Mouse (Mus musculus) midbrain, embryonic 16.5 days (tissue): ENCODE results near the gene Cish. TPM values are rescaled to one million over a fixed set of nuclear protein-coding genes. Genes with fewer than 3 reads are reported as not detected.

Source experiments
- ATAC-seq: fragments of 200-750 bp; cut with Nextera tagmentation; 2 replicates; pipeline ENCODE4 v1.8.0; 2017; ENCODE audit warnings: moderate TSS enrichment
- H3K27ac ChIP-seq: fragments of 300-500 bp; sonication (generic); 2 replicates; pipeline ENCODE4 v1.5.1; 2014; ENCODE audit warnings: mild to moderate bottlenecking, low read length, mixed read lengths
- H3K27me3 ChIP-seq: fragments of 300-500 bp; sonication (generic); 2 replicates; pipeline ENCODE4 v1.6.1; 2014; ENCODE audit warnings: low read depth, low read length, mixed read lengths; ENCODE audit not compliant: control insufficient read depth, insufficient read depth
- H3K36me3 ChIP-seq: fragments of 300-500 bp; sonication (generic); 2 replicates; pipeline ENCODE4 v1.6.1; 2014; ENCODE audit warnings: mild to moderate bottlenecking, low read length, moderate library complexity, mixed read lengths; ENCODE audit not compliant: control insufficient read depth, insufficient read depth
- H3K4me1 ChIP-seq: fragments of 300-500 bp; sonication (generic); 2 replicates; pipeline ENCODE4 v1.6.1; 2014; ENCODE audit warnings: mild to moderate bottlenecking, low read length, mixed read lengths; ENCODE audit not compliant: control insufficient read depth, insufficient read depth
- H3K4me2 ChIP-seq: fragments of 300-500 bp; sonication (generic); 2 replicates; pipeline ENCODE4 v1.6.1; 2014; ENCODE audit warnings: mild to moderate bottlenecking, low read length, mixed read lengths
- H3K4me3 ChIP-seq: fragments of 300-500 bp; sonication (generic); 2 replicates; pipeline ENCODE4 v1.5.1; 2014; ENCODE audit warnings: low read depth, mild to moderate bottlenecking, low read length, moderate library complexity, mixed read lengths
- H3K9ac ChIP-seq: fragments of 300-500 bp; sonication (generic); 2 replicates; pipeline ENCODE4 v1.6.1; 2014; ENCODE audit warnings: low read depth, low read length, mixed read lengths
- H3K9me3 ChIP-seq: fragments of 300-500 bp; sonication (generic); replicated peaks from 2 replicates; pipeline ENCODE4 v1.6.1; 2014; ENCODE audit warnings: mild to moderate bottlenecking, low read length, mixed read lengths; ENCODE audit not compliant: control insufficient read depth, poor library complexity, severe bottlenecking
- WGBS: fragments of 180-500 bp; shearing (Covaris S2); extraction: QIAGEN DNeasy Blood & Tissue Kit; methylation state at CpG from one replicate; pipeline ENCODE4 v1.1.7; 2014; 5-methylcytosine and 5-hydroxymethylcytosine counted together
- polyA plus RNA-seq: library from polyadenylated mRNA; unstranded; fragments of >200 nt; fragmentation: Nextera tagmentation; extraction: Ambion mirVana; gene quantifications from 2 replicates; pipeline ENCODE4 v1.2.1, GENCODE M21; 2015

Cish gene
- polyA plus RNA-seq, 1 experiment from 2014 or later, result 8.6 TPM

DNA sequence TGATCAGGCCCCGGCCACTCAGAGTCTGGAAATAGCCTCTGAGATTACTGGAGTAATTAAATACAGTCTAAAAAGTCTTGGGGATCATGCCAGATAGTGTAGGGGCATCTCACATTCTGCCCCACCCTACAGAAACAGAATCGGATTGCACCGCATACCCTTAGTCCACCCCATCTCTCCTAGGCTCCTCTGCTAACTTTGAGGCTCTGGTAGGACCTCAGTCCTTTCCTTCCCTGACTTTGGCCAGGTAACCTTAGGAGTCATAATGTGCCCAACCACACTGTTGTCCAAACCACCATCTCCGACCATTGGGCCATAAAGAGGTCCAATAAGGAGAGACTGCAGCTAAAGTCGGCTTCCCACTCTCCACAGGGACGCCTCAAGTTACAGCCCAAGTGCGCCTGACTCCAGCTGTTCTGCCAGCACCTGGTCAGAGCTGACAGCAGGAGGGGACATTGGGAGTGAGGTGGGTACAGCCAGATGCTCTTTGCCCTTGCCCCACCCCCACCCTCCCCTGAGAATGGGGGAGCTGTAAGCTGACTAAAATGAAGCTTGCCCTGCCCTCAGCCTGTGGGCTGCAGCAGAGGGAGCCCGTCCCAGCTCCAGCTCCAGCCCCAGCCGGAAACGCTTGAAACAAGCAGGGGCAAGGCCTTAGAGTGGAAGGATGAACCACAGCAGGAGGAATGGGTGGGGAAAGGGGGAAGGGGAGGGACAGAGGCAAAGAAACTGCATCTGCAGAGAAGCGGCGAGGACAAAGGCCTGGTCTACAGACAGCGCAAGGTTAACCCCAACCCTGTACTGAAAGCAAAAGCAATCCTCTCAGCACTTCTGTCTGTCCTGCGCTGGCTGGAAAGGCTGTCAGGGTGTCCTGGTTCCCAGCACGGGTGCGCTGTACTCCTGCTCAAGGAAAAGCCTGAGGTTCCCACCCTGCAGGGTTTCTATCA is 16.2 kb upstream of the Cish start:
- Histone ChIP-seq H3K27ac (no peak overlapping the region), H3K9me3 (no peaks in the 10 kb centered on the region), H3K4me1 (peaks cover 9% of the 10 kb centered on the region; the same call in 1 of the 2 replicates), H3K4me3 (no peak overlapping the region), H3K9ac (no peak overlapping the region), H3K27me3 (no peaks in the 10 kb centered on the region), H3K4me2 (0 out of 2 replicates have a peak overlapping the region, but pooled peaks have one; percentile 10), H3K36me3 (no peaks in the 10 kb centered on the region)
- WGBS, result 29% methylated on average over 16 of the region's 16 CpGs
- ATAC-seq, result no peak

DNA sequence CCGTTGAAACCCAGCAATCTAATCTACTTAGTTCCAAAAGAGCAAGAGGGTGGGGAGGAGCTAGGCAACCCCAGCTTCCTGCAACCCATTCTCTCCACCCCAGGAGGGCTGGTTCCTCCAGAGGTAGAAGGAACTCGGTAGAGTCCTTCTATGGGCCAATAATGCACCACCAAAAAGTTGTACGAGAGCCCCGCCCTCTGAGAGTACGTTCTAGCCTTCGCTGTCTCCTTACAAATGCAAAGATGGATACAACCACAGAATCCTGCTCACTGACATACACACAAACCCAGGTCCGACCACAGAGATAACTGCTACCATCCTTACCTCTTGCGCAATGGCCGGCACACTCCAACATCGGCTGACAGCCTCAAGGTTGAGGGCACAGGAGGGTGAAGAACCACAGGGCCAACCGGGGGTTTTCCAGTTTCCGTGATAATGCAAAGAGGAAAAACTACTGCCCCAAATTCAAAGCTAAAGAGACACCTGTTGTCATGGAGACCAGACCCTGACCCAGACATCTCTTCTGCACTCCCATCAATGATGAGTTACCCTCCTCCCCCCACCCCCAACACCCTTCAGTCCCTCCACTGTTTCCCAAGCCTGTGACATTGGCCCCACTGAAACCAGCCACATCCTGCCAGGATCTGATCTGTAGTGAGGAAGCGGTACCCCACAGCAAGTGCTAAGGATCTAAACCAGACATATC is 15.4 kb upstream of the Cish start:
- H3K4me2 ChIP-seq, result 0 out of 2 replicates have a peak overlapping the region, but pooled peaks have one; percentile 10
- no peak overlapping the region for H3K9ac ChIP-seq
- no peak overlapping the region for H3K4me3 ChIP-seq
- no peak for ATAC-seq
- WGBS, result 41% methylated on average over 13 of the region's 13 CpGs
- no peaks in the 10 kb centered on the region for H3K27me3 ChIP-seq
- H3K36me3 ChIP-seq, result no peaks in the 10 kb centered on the region
- H3K27ac ChIP-seq, result no peak overlapping the region
- peaks cover 9% of the 10 kb centered on the region; the same call in 1 of the 2 replicates for H3K4me1 ChIP-seq
- H3K9me3 ChIP-seq, result no peaks in the 10 kb centered on the region

DNA sequence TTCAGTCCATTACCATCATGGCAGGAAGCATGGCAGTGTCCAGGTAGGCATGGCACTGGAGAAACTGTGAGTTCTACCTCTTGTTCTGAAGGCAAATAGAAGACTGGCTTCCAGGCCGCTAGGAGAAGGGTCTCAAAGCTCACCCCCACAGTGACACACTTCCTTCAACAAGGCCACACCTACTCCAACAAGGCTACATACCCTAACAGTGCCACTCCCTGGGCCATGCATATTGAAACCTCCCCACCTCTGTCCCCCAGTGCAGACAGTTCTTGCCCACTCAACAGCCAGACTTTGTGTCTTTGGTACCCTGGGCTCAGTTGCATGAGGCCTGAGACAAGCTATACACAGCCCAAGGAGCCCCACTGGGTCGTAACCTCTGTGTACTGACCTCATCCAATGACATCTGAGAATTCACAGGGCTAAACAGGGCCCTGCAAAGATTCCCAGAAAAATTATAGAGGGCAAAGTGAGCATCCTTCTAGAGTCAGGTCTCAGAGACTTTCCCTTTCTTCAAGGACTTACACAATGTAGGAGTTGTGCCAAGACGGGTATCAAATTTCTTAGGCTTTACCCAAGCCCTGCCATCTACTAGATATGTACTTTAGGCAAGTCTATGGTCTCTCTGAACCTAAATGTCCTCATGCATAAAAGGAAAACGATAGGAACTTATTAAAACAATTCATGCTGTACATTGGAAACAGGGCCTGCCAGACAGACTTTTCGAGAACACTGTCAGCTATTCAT is 14.4 kb upstream of the Cish start:
- Histone ChIP-seq H3K27me3 (no peaks in the 10 kb centered on the region), H3K27ac (no peak overlapping the region), H3K4me2 (no peak overlapping the region), H3K9ac (no peak overlapping the region), H3K36me3 (no peaks in the 10 kb centered on the region), H3K4me3 (no peak overlapping the region), H3K9me3 (no peaks in the 10 kb centered on the region), H3K4me1 (peaks cover 9% of the 10 kb centered on the region; the same call in 1 of the 2 replicates)
- 89% methylated on average over 5 of the region's 5 CpGs for WGBS
- ATAC-seq, result no peak

DNA sequence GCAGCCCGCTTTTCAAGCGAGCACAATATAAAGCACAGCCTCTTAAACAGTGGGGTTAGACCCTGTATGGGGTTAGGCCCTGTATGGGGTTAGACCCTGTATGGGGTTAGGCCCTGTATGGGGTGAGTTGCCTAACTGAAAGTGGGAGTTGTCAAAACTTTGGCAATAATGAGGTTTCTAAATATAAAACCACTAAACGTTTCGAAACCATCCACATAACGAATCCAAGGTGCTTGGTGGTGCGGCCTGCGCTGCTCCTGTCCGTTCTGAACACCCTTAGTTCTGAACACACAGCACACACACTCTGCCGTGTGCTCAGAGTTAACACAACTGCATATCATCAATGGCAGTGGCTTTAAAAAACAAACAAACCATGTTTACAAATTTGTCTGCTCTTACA is 12.9 kb upstream of the Cish start:
- H3K4me2 ChIP-seq, result no peak overlapping the region
- H3K4me3 ChIP-seq, result no peak overlapping the region
- no peaks in the 10 kb centered on the region for H3K36me3 ChIP-seq
- H3K4me1 ChIP-seq, result peaks cover 9% of the 10 kb centered on the region; the same call in 1 of the 2 replicates
- H3K27ac ChIP-seq, result no peak overlapping the region
- H3K27me3 ChIP-seq, result no peaks in the 10 kb centered on the region; the same call in 1 of the 2 replicates
- 89% methylated on average over 9 of the region's 9 CpGs for WGBS
- H3K9ac ChIP-seq, result no peak overlapping the region
- no peak for ATAC-seq
- no peaks in the 10 kb centered on the region for H3K9me3 ChIP-seq

DNA sequence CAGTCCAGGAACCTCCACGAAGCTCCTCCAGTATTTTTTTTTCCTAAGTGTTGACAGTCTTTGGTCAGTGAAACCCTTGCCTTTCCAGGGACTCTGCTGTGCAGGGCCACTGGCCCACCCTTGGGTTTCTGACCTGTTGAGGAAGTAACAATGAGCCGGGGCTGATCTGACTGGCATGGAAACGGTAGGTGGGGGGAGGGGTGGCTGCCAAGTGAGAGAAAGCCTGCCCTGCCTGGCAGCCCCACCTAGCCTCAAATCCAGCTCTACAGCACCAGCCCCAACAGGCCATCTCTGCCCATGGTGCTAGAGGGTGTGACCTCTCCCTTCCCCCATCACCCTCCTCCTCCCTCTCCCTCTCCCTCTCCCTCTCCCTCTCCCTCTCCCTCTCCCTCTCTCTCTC is 10.8 kb upstream of the Cish start:
- Histone ChIP-seq H3K9ac (no peak overlapping the region), H3K9me3 (no peaks in the 10 kb centered on the region), H3K4me1 (peaks cover 8% of the 10 kb centered on the region), H3K27ac (no peak overlapping the region), H3K27me3 (peaks cover 8% of the 10 kb centered on the region), H3K36me3 (no peaks in the 10 kb centered on the region), H3K4me2 (no peak overlapping the region), H3K4me3 (no peak overlapping the region)
- ATAC-seq, result no peak
- 23% methylated on average over 3 of the region's 3 CpGs for WGBS

DNA sequence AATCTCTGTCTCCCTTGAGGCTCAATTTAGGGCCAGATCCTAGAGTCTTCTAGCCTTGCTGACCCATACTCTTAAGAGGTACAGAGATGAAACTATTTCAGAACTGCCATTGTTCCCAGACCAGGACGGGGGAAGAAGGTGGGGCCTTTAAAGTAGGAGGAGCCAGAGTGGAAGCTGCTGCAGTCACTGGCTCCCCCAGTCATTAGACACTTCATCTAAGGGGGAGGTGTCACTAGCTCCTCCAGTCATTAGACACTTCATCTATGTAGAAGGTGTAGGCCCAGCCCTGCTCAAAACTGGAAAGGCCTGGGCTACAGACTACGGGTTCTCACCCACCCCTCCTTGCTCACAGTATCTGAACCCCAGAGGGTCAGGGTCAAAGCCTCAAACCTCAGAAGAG is 8.5 kb upstream of the Cish start:
- WGBS, result 73% methylated on average over 2 of the region's 2 CpGs
- Histone ChIP-seq H3K9ac (no peak overlapping the region), H3K4me2 (no peak overlapping the region), H3K4me1 (peaks cover 8% of the 10 kb centered on the region), H3K27ac (no peak overlapping the region), H3K4me3 (no peak overlapping the region), H3K36me3 (no peaks in the 10 kb centered on the region), H3K27me3 (peaks cover 9% of the 10 kb centered on the region), H3K9me3 (no peaks in the 10 kb centered on the region)
- ATAC-seq, result no peak

DNA sequence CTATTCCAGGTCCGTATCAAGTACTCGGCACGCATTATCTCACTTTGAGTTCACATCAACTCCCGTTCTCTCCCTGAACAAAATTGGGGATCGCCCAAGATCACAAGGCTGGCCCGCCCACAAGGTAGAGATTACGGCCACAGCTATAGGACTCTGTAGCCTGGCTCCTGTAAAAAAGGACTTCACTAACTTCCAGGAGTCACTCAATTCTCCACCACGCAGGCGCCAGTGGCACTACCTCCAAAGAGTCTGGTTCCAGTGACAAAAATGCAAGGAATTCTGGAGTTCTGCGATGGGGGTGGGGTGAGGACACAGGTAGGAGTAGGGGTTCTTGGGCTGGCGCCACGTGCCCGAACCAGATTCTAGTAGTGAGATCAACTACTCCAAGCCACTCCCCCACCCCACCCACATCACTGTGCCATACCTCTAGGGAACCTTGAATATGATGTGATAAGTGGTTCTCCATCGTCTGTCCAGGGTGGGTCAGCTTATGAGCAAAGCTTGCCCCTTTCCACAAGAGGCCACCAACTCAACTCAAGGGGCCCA is 7.6 kb upstream of the Cish start:
- H3K4me3 ChIP-seq, result no peak overlapping the region
- H3K9ac ChIP-seq, result no peak overlapping the region
- H3K27ac ChIP-seq, result no peak overlapping the region
- H3K27me3 ChIP-seq, result peaks cover 10% of the 10 kb centered on the region
- peaks cover 8% of the 10 kb centered on the region for H3K4me1 ChIP-seq
- no peaks in the 10 kb centered on the region for H3K9me3 ChIP-seq
- no peaks in the 10 kb centered on the region for H3K36me3 ChIP-seq
- no peak for ATAC-seq
- H3K4me2 ChIP-seq, result no peak overlapping the region
- WGBS, result 96% methylated on average over 14 of the region's 14 CpGs

DNA sequence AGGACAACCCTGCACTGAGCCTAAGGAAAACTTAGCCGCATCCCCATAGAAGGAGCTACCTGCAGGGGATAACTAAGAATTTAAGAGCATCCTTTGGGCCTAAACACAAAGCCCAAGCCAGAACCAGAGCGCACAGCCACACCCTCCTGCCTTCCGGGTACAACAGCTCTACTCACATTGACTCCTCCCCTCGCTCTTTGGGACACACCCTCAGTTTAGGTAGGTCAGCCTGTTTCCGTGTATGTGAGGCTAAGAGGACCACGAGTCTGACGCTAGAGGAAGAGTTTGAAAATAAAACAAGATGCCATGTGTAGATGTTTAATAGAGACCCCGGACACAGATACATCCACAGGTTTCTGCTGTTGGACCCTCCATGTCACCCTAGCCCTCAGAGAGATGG is 7.1 kb upstream of the Cish start:
- 36% methylated on average over 8 of the region's 8 CpGs for WGBS
- no peak for ATAC-seq
- Histone ChIP-seq H3K9ac (no peak overlapping the region), H3K4me3 (peak overlapping the region; percentile 39), H3K27ac (no peak overlapping the region), H3K36me3 (no peaks in the 10 kb centered on the region), H3K4me2 (peak overlapping the region; percentile 83), H3K4me1 (peaks cover 8% of the 10 kb centered on the region), H3K9me3 (no peaks in the 10 kb centered on the region), H3K27me3 (peaks cover 10% of the 10 kb centered on the region)
